Mouse (Mus musculus) myocyte (in vitro differentiated cells): ENCODE results near the gene Sema5a.

ENCODE experiments used
- CEBPB ChIP-seq: IDR thresholded peaks from 2 replicates; pipeline ENCODE4 v1.6.1; 2011; ENCODE audit warnings: mild to moderate bottlenecking, moderate library complexity; ENCODE audit not compliant: poor library complexity, insufficient read depth, severe bottlenecking
- MYOG ChIP-seq, 3 experiments: IDR thresholded peaks; one replicate each; pipeline ENCODE4 v1.6.1; 2011; ENCODE audit warnings: control low read depth in 2 of 3, low read depth in 2 of 3, mild to moderate bottlenecking in 2 of 3; ENCODE audit not compliant: insufficient read length in 2 of 3, control insufficient read depth in 1 of 3, insufficient read depth in 1 of 3
- POLR2A ChIP-seq: IDR thresholded peaks from one replicate; pipeline ENCODE4 v1.6.1; 2011; ENCODE audit warnings: low read depth, mild to moderate bottlenecking, control low read depth, moderate library complexity; ENCODE audit not compliant: insufficient read length
- TCF12 ChIP-seq: IDR thresholded peaks from one replicate; pipeline ENCODE4 v1.6.1; 2011; ENCODE audit warnings: mild to moderate bottlenecking, control low read depth; ENCODE audit not compliant: poor library complexity, insufficient read depth, severe bottlenecking
- USF1 ChIP-seq: IDR thresholded peaks from one replicate; pipeline ENCODE4 v1.6.1; 2011; ENCODE audit warnings: low read depth, mild to moderate bottlenecking, control low read depth, moderate library complexity

DNA sequence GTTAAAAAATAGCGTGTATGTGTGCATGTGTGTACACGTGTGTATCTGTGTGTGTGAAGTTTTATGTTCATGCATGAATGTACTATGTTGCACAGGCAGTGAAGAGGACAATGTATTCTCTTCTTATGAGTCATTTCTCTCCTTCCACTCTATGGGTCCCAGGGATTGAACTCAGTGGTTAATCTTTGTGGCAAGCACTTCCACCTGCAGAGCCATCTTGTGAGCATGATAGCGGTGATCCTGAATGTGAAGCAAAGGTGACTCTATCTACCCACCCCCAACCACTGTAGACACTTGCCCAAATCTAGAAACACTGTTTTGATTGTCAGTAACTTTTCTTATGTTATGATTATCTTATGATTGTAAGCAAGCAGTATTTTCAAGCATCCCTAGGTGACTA lies 133.2 kb downstream of the Sema5a start:
- TF ChIP-seq POLR2A: no peak
- TF ChIP-seq CEBPB: no peak
- TF ChIP-seq USF1: no peak
- TF ChIP-seq MYOG (IDR thresholded peaks at IDR 0.05; ENCODE audit: control insufficient read depth in 1 of 3, insufficient read depth in 1 of 3, insufficient read length in 2 of 3, low read depth in 2 of 3): no peak
- TF ChIP-seq TCF12: no peak
